Mouse (Mus musculus) skeletal muscle tissue, adult 2 months (tissue): Measurements from ENCODE around the gene Tubb4a.
"Not testable (repeated sequence)": the region's sequence is repeated elsewhere in the genome, so short reads cannot be mapped to it uniquely, and the experiment has no call there.

Experiments used
- DNase-seq: peaks from one replicate; pipeline ENCODE4 v3.0.0-alpha.2; 2012; ENCODE audit warnings: low read depth, low spot score

Gene Tubb4a

GRCm38 (mm10) chr17:57058891-57059485, 28.6 kb downstream of the Tubb4a start, which contains the start of gene Crb3:
TSS of gene Crb3 (plus strand) at chr17:57059105.
- peak; percentile 26 for DNase-seq

- no peak for DNase-seq
Observed at GRCm38 (mm10) chr17:57056246-57056645, 31.3 kb downstream of the Tubb4a start.

GRCm38 (mm10) chr17:57051679-57052078, 35.9 kb downstream of the Tubb4a start:
- DNase-seq, result not testable (repeated sequence)

GRCm38 (mm10) chr17:57048816-57049215, 38.8 kb downstream of the Tubb4a start:
- no peak for DNase-seq

GRCm38 (mm10) chr17:57047406-57047805, 40.2 kb downstream of the Tubb4a start:
- no peak for DNase-seq

GRCm38 (mm10) chr17:57041554-57041953, 46.0 kb downstream of the Tubb4a start, which contains the start of gene Slc25a41:
TSS of gene Slc25a41 (minus strand) at chr17:57041654.
- DNase-seq, result no peak

GRCm38 (mm10) chr17:57038978-57039377, 48.6 kb downstream of the Tubb4a start:
- no peak for DNase-seq

GRCm38 (mm10) chr17:57032854-57033253, 54.7 kb downstream of the Tubb4a start:
- no peak for DNase-seq

GRCm38 (mm10) chr17:57031661-57032420, 55.7 kb downstream of the Tubb4a start:
- DNase-seq, result peak; percentile 100

GRCm38 (mm10) chr17:57030931-57031660, 56.5 kb downstream of the Tubb4a start, which contains the start of gene Khsrp:
TSS of gene Khsrp (minus strand) at chr17:57031522.
- DNase-seq, result no peak
